Mouse (Mus musculus) yolk sac, embryonic 10.5 days (tissue): ENCODE measurements around the gene Trp53.

Experiments
- DNase-seq: peaks from one replicate; pipeline ENCODE4 v3.0.0-alpha.2; 2017; ENCODE audit warnings: low spot score

The Trp53 gene

GRCm38 (mm10) chr11:69628286-69628685, 48.1 kb downstream of the Trp53 start:
- DNase-seq: peak; percentile 67

DNA sequence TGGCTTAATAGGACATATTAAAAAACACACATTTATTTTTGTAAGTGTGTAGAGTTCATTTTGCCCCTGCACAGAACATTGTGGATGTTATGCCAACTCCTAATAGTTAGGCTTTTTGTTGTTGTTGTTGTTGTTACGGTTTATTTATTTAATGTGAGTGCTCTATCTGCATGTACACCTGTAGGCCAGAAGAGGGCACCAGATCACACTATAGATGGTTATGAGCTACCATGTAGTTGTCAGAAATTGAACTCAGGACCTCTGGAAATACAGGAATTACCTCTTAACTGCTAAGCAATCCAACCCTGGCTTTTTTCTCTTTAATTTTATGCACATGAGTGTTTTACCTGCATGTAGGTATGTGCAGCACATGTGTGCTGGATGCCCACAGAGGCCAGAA, 49.6 kb downstream of the Trp53 start:
- no peak for DNase-seq

- DNase-seq: peak; percentile 100
These were observed 52.3 kb downstream of the Trp53 start, which contains the start of gene Fxr2 for GRCm38 (mm10) chr11:69632284-69633089. Gene Fxr2, plus strand, starts transcription at chr11:69632990.

DNA sequence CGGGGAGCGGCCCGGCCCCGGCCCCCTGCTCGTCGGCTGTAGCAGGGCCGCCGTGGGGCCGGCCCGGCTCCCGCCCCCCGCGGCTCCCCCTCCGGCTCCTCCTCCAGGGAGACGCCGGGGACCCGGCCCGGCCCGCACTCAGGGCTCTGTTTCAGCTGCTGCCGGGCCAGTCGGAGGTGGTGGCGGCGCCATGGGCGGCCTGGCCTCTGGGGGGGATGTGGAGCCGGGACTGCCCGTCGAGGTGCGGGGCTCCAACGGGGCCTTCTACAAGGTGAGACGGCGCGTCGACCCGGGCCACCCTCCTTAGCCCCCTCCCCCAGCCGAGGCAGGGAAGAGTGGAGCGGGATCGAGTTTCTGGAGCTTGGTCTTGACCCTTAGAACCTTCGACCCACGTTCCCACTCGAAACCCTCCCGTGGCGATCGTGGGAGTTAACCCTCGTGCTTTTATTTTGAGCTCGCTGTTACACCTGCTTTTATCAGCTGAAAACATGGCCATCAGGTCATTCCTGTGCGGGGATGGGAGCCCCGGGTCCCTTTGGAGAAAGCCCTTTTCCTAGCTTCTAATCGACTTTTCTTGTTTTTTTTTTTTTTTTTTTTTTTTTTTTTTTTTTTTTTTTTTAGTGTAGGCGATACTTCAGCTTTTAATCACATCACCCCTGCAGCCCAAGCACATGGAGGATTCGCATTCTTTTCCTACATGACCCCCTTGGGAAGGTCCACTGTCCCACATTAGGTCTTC, 53.1 kb downstream of the Trp53 start:
- no peak for DNase-seq

DNA sequence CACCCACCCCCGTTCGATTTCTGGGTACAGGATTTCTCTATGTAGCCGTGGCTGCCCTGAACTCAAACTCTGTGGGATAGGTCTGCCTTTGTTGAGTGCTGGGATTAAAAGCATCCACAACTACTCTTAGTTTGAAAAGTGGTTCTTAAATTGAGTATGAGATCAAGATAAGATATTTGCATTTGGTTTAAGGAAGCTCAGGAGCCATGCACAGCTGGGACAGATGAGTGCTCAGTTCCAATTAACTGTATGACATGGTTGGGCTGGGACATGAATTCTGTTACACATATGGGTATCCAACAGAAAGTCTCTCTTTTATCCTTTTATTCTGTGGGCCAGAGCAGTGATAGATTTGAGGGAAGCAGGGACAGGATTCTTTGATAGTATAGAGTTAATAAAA, 55.3 kb downstream of the Trp53 start:
- no peak for DNase-seq
